Mouse (Mus musculus) urinary bladder, postnatal 36 days (tissue): Measurements from ENCODE around the gene Psme2b.
"Not testable (repeated sequence)": the region's sequence is repeated elsewhere in the genome, so short reads cannot be mapped to it uniquely, and the experiment has no call there.

Experiments
- DNase-seq, 2 experiments: peaks; one replicate each; pipeline ENCODE4 v3.0.0; 2022; ENCODE audit warnings: low spot score in 2 of 2, mixed read lengths in 1 of 2

The Psme2b gene

DNA sequence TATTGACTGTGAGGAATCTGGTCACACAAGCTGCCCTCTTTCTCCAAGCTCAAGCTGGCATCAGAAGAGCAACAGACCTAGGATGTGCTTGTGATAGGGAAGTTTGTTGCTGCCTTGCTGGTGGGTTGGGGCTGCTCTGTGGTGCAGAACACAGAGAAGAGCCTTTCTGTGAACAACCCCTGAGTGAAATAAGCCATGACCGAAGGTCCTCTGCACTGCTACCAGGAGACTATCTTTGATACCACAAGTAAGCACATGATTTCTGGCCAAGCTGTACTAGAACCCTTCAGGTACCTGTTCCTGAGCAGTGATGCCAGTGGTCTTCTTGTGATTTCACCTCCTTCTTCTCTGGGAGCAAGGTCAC lies 44.4 kb downstream of the Psme2b start:
- DNase-seq = not testable (repeated sequence)

DNA sequence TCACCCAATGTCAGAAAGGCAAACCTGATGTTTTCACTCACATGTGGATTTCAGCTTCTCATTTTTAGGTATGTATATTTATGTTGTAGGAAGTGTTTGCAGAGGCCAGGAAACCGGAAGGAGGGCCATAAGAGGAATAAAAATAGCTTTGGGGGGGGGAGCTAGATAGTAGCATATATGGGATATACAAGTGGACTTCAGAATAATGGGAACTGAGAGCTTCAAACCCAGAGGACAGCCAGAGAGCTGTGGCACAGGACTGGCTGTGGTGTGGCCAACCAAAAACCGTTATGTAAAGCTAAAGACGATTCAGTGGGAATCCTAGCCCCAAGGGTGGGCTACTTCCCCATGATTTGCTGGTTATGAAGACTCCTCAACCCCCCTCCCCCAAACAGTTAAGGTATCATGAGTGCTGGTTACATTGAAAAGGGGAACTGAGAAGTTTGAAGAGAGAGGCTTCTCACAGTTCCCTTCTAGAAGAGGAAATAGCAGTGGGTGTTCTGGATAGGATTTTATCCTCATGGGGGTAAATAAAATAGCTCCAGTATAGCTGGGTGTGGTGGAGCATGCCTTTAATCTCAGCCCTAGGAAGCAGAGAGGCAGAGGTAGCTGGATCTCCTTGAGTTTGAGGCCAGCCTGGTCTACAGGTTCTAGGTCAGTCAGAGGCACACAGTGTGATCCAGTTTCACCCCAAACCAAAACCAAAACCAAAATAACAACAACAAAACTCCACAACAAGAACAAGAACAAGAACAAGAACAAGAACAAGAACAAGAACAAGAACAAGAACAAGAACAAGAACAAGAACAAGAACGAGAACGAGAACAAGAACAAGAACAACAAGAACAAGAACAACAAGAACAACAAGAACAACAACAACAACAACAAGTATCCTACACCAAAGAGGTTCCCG lies 45.1 kb downstream of the Psme2b start:
- DNase-seq = not testable (repeated sequence)

DNA sequence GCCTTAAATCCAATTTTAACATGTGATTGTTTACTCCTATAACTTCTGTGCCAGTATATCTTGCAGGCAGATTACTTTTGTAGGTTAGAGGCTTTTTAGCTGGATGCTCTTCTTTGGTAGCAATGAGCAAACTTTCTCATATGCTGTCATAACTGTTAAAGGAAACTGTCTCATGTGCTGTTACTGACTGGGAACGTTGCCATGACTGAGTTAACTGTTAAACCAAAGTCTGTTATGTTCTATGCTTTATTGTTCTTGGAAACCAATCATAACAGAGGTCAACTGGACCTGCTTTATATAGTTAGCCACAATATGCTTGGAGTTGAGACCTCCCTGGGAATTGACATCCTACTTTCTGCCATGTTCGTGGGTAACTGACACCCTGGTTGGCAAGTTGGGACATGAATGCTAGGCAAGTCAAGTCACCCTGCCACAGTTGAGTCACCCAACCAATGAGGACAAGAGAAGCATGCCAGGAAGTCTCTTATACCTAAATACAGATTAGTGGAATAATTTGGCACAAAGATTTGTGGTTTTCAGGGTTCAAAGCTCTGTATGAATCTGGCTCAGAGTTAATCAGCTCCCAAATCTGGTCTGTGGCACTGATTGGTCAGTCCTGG lies 47.1 kb downstream of the Psme2b start:
- DNase-seq = no peak
